Mouse (Mus musculus): Measurements from ENCODE around the gene Ikzf2.
A peak's percentile ranks its signal among the peaks of the same experiment; 100 is the strongest.

Gene Ikzf2

GRCm38 (mm10) chr1:69591328-69591801 lies 95.7 kb downstream of the Ikzf2 start:
- DNase-seq (ENCODE audit: low read depth), result no peak

- DNase-seq (ENCODE audit: low read depth), result no peak
Measured at GRCm38 (mm10) chr1:69585546-69585945, 101.5 kb downstream of the Ikzf2 start.

GRCm38 (mm10) chr1:69583932-69584659 lies 102.9 kb downstream of the Ikzf2 start:
- no peak for DNase-seq (ENCODE audit: low read depth)

DNA sequence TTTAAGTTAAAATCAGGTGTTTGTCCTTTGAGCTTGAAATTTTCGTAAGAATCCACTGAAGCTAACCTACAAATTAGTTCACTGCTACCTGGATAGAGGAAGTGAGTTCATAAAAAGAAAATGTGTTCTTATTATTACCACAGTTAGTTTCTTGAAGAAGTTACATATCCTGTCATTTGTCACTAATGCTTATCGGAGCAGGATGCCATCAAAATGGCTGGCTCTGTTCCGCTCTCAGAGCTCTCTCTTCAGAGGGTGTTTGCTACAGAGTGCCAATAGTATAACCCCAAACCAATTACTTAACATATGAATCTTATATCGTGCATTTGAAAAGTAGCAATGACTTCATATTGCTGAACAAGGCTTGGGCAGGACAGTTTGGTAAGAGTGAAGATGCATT lies 108.1 kb downstream of the Ikzf2 start:
- no peak for DNase-seq (ENCODE audit: low read depth)

- no peak for DNase-seq (ENCODE audit: low read depth)
Measured at GRCm38 (mm10) chr1:69559443-69560090, 127.5 kb downstream of the Ikzf2 start.

DNA sequence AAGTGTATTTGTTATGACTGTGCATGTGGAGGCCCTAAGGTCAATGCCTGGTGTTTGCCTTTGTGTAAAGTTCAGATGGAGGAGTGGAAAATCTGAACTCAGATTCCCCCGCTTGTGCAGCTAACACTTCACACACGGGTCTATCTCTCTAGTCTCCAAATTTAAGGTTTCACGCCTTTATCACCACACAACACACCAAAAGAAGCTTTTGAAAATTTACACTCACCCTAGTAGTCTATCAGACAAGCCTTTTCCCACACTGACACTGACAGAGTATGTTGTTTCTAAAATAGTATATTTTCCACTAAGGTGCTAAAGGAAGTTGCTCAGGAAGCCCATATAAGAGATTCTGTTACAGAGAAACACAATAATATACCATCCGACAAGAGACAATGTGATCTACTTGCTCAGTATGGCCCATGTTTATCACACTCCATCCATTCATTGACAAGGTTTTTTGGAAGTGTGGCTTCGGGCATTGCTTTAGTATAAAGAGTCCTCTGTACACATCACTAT lies 131.4 kb downstream of the Ikzf2 start:
- DNase-seq (ENCODE audit: low read depth), result peak; percentile 5

GRCm38 (mm10) chr1:69549987-69550386 lies 137.1 kb downstream of the Ikzf2 start:
- DNase-seq (ENCODE audit: low read depth), result no peak

DNA sequence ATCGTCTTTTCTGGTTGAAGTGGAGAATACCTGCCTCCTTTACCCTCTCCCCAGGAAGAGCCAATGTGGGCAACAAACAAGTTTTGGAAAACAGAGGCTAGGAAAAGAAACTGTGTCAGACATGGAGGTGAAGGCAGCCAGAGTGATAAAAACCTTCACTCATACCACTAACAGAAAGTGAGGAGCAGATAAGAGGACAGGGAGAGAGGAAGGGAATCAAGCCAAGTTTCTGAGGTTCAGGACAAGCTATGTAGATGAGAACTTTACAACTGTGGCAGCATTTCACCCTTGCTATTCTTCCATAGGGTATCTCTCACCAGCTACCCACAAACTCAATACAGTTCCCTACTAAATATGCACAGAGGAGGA lies 141.2 kb downstream of the Ikzf2 start:
- no peak for DNase-seq (ENCODE audit: low read depth)

DNA sequence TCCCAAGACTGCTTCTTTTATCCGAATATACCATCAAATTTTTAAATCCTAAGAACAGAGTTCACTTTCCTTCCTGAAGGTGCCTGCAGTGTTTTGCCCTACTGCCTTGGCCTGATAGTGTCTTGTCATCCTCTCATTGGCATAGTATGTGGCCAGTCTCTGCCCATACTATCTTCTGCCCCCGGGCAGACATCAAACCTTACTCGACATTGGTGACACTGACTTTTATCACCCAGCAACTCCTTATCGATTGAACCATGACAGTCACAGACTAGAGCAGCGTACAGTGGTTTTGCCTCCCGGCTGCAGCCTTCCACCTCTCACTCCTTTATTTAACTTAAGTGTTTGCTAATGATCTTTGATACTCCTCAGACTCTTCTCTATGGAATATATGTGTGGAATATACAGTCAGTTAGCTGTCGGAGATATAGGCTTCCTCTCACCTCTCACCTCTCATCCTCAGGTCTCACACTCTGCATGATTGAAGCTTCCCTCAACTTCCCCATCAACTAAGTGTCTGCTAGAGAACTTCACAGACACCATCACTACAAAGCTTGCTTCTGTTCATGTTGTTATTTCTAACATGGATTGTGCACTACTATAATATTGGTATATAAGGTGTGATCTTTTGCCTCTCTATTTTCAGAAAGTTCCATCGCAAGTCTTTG lies 141.7 kb downstream of the Ikzf2 start:
- DNase-seq (ENCODE audit: low read depth), result no peak

GRCm38 (mm10) chr1:69543774-69544597 lies 143.1 kb downstream of the Ikzf2 start:
- peak; percentile 46 for DNase-seq (ENCODE audit: low read depth)

- no peak for DNase-seq (ENCODE audit: low read depth)
Measured at GRCm38 (mm10) chr1:69542546-69542945, 144.5 kb downstream of the Ikzf2 start.

- no peak for DNase-seq (ENCODE audit: low read depth)
Measured at GRCm38 (mm10) chr1:69538663-69539062, 148.4 kb downstream of the Ikzf2 start.

- DNase-seq (ENCODE audit: low read depth), result peak; percentile 9
Measured at GRCm38 (mm10) chr1:69537619-69538018, 149.4 kb downstream of the Ikzf2 start.

DNA sequence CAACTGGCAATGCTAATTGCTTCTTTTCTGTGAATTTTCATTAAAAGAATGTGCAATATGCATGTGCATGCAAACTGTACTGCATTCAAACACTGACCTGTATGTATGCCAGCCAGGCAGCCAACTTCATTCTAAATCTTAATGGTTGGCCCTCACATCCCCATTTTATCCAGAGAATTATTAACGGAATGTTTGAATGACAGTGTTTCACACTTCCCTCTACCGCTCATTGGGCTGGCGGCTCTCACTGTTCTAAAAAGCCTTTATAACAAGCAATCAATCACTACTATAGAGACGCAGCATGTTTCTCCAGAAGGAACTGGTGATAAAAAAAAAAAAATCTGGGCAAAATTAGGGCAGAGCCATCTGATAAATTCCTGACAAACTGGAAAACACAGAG lies 151.5 kb downstream of the Ikzf2 start:
- no peak for DNase-seq (ENCODE audit: low read depth)

GRCm38 (mm10) chr1:69533048-69533447 lies 154.0 kb downstream of the Ikzf2 start:
- no peak for DNase-seq (ENCODE audit: low read depth)

- DNase-seq (ENCODE audit: low read depth), result no peak
Measured at GRCm38 (mm10) chr1:69528696-69529095, 158.3 kb downstream of the Ikzf2 start.

DNA sequence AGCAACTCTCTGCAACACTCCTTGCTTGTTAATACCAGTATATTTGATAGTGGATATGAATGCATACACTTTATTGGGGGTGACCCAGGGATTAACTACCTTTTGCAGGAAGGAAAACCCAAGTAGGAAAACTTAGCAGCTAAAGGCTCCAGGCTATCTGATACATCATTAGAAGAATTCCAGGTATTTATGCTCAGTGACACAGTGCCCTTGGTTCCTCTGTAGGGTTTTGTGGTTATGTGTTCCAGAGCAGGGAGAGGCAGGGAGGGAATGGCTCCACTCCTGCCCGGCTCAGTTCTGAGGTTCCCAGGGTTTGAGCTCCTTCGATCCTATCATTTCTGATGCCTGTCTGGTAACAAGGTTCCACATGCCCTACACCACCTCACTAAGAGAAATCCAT lies 165.4 kb downstream of the Ikzf2 start:
- DNase-seq (ENCODE audit: low read depth), result no peak

DNA sequence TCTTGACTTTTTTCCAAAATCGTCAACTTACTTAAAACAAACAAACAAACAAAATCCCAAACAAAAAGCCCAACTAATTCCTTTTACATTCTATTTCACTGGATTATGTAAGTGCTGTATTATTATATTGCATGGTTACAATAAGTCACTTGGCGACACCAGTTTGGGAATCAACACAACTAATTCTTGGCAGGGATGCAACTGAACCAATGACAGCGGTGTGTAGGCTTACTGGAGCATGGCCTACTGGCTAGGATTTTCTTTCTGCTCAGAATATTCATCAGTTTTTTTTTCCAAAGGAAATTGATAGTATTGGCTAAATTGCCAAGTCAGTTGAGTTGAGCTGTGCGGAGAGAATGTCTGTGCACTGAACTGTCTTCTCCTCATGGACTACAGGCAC lies 167.7 kb downstream of the Ikzf2 start:
- no peak for DNase-seq (ENCODE audit: low read depth)

- no peak for DNase-seq (ENCODE audit: low read depth)
Measured at GRCm38 (mm10) chr1:69518012-69518411, 169.0 kb downstream of the Ikzf2 start.

GRCm38 (mm10) chr1:69516144-69516543 lies 170.9 kb downstream of the Ikzf2 start:
- DNase-seq (ENCODE audit: low read depth), result no peak

DNA sequence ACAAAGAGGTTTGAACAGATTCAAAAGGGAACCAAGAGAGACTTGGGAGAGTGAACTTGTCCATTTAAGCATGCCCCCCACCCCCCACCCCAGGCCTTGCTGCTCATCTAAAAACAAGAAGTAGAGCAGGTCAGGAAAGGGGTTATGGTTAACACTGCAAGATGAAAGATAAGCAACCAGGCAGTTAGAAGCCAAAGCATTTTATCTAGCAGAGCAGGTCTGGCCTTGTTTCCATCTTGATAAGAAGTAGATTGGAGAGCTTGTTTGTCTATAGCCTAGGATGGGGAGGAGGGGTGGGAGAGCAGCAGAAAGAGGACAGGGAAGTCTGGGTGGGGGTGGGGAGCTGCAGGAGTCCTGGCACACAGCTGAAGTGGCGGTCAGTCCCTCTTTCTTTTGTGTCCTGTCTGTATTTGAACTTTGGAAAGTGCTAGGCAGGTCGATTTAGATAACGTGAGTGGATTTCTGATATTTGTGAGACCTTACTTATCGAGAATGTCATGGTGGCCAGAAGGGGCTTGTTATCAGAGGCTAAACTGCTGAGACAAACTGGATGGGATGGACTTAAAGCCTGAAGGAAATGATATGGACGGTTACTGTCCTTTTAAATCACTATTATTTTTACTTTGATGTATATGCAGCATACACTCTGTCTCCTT lies 173.3 kb downstream of the Ikzf2 start:
- DNase-seq (ENCODE audit: low read depth), result peak; percentile 6

GRCm38 (mm10) chr1:69508275-69508674 lies 178.8 kb downstream of the Ikzf2 start:
- DNase-seq (ENCODE audit: low read depth), result no peak
